Mouse (Mus musculus): ENCODE data around the gene Acot8. TPM values are rescaled to one million over a fixed set of nuclear protein-coding genes. Genes with fewer than 3 reads are reported as not detected.

The Acot8 gene
- polyA plus RNA-seq, 1 experiment = 45.6 TPM

- Histone ChIP-seq H3K36me3 (ENCODE audit: control insufficient read depth, insufficient read depth, low read length) (no peaks in the 10 kb centered on the region; the same call in 1 of the 2 replicates), H3K4me3 (ENCODE audit: control insufficient read depth, low read depth, low read length) (peak overlapping the region; percentile 98), H3K27me3 (ENCODE audit: control insufficient read depth, insufficient read depth, low read length) (no peaks in the 10 kb centered on the region), H3K27ac (ENCODE audit: control insufficient read depth, insufficient read depth, low read depth, low read length) (peak overlapping the region; percentile 92), H3K4me1 (ENCODE audit: control insufficient read depth, insufficient read depth, low read length) (no peaks in the 10 kb centered on the region; the same call in 1 of the 2 replicates)
- TF ChIP-seq POLR2A (IDR thresholded peaks at IDR 0.05; ENCODE audit: control insufficient read depth, low read depth, low read length) = no peak
Measured at GRCm38 (mm10) chr2:164823181-164823585, 18.5 kb upstream of the Acot8 start.

GRCm38 (mm10) chr2:164822636-164823165, 18.0 kb upstream of the Acot8 start, which contains the start of gene Zswim1:
Gene Zswim1, plus strand, starts transcription at chr2:164822686.
- Histone ChIP-seq H3K4me1 (ENCODE audit: control insufficient read depth, insufficient read depth, low read length) (no peaks in the 10 kb centered on the region; the same call in 1 of the 2 replicates), H3K36me3 (ENCODE audit: control insufficient read depth, insufficient read depth, low read length) (no peaks in the 10 kb centered on the region; the same call in 1 of the 2 replicates), H3K27ac (ENCODE audit: control insufficient read depth, insufficient read depth, low read depth, low read length) (peak within 1 kb of the TSS; percentile 92), H3K27me3 (ENCODE audit: control insufficient read depth, insufficient read depth, low read length) (no peaks in the 10 kb centered on the region), H3K4me3 (ENCODE audit: control insufficient read depth, low read depth, low read length) (peak within 1 kb of the TSS; percentile 98)
- peak; percentile 94 for TF ChIP-seq POLR2A (IDR thresholded peaks at IDR 0.05; ENCODE audit: control insufficient read depth, low read depth, low read length)
- TF ChIP-seq CTCF (IDR thresholded peaks at IDR 0.05; ENCODE audit: control insufficient read depth, insufficient read depth, insufficient replicate concordance, low read depth, low read length) = no peak

- Histone ChIP-seq H3K4me1 (ENCODE audit: control insufficient read depth, insufficient read depth, low read length) (no peaks in the 10 kb centered on the region; the same call in 1 of the 2 replicates), H3K4me3 (ENCODE audit: control insufficient read depth, low read depth, low read length) (peak overlapping the region; percentile 98), H3K36me3 (ENCODE audit: control insufficient read depth, insufficient read depth, low read length) (no peaks in the 10 kb centered on the region; the same call in 1 of the 2 replicates), H3K27me3 (ENCODE audit: control insufficient read depth, insufficient read depth, low read length) (no peaks in the 10 kb centered on the region), H3K27ac (ENCODE audit: control insufficient read depth, insufficient read depth, low read depth, low read length) (peak overlapping the region; percentile 46)
- no peak for TF ChIP-seq CTCF (IDR thresholded peaks at IDR 0.05; ENCODE audit: control insufficient read depth, insufficient read depth, insufficient replicate concordance, low read depth, low read length)
- peak; percentile 21; the same call in 1 of the 2 replicates for TF ChIP-seq POLR2A (IDR thresholded peaks at IDR 0.05; ENCODE audit: control insufficient read depth, low read depth, low read length)
Measured at GRCm38 (mm10) chr2:164821060-164821459, 16.4 kb upstream of the Acot8 start.

GRCm38 (mm10) chr2:164817703-164818102, 13.0 kb upstream of the Acot8 start:
- Histone ChIP-seq H3K27ac (ENCODE audit: control insufficient read depth, insufficient read depth, low read depth, low read length) (no peak overlapping the region), H3K27me3 (ENCODE audit: control insufficient read depth, insufficient read depth, low read length) (no peaks in the 10 kb centered on the region)

GRCm38 (mm10) chr2:164817206-164817605, 12.5 kb upstream of the Acot8 start:
- H3K4me1 ChIP-seq (ENCODE audit: control insufficient read depth, insufficient read depth, low read length) = no peaks in the 10 kb centered on the region
- no peaks in the 10 kb centered on the region for H3K27me3 ChIP-seq (ENCODE audit: control insufficient read depth, insufficient read depth, low read length)
- no peak overlapping the region for H3K4me3 ChIP-seq (ENCODE audit: control insufficient read depth, low read depth, low read length)
- H3K27ac ChIP-seq (ENCODE audit: control insufficient read depth, insufficient read depth, low read depth, low read length) = no peak overlapping the region
- H3K36me3 ChIP-seq (ENCODE audit: control insufficient read depth, insufficient read depth, low read length) = peaks cover 1% of the 10 kb centered on the region; the same call in 1 of the 2 replicates
- TF ChIP-seq POLR2A (IDR thresholded peaks at IDR 0.05; ENCODE audit: control insufficient read depth, low read depth, low read length) = no peak
- TF ChIP-seq CTCF (IDR thresholded peaks at IDR 0.05; ENCODE audit: control insufficient read depth, insufficient read depth, insufficient replicate concordance, low read depth, low read length) = no peak

More at GRCm38 (mm10) chr2:164817703-164818102, 13.0 kb upstream of the Acot8 start:
- Histone ChIP-seq H3K4me1 (ENCODE audit: control insufficient read depth, insufficient read depth, low read length) (no peaks in the 10 kb centered on the region; the same call in 1 of the 2 replicates), H3K36me3 (ENCODE audit: control insufficient read depth, insufficient read depth, low read length) (peaks cover 1% of the 10 kb centered on the region; the same call in 1 of the 2 replicates), H3K4me3 (ENCODE audit: control insufficient read depth, low read depth, low read length) (no peak overlapping the region)
- TF ChIP-seq CTCF (IDR thresholded peaks at IDR 0.05; ENCODE audit: control insufficient read depth, insufficient read depth, insufficient replicate concordance, low read depth, low read length) (no peak), POLR2A (IDR thresholded peaks at IDR 0.05; ENCODE audit: control insufficient read depth, low read depth, low read length) (no peak)

- Histone ChIP-seq H3K36me3 (ENCODE audit: control insufficient read depth, insufficient read depth, low read length) (peaks cover 1% of the 10 kb centered on the region; the same call in 1 of the 2 replicates), H3K4me1 (ENCODE audit: control insufficient read depth, insufficient read depth, low read length) (no peaks in the 10 kb centered on the region), H3K4me3 (ENCODE audit: control insufficient read depth, low read depth, low read length) (no peak overlapping the region), H3K27ac (ENCODE audit: control insufficient read depth, insufficient read depth, low read depth, low read length) (no peak overlapping the region), H3K27me3 (ENCODE audit: control insufficient read depth, insufficient read depth, low read length) (no peaks in the 10 kb centered on the region)
- TF ChIP-seq POLR2A (IDR thresholded peaks at IDR 0.05; ENCODE audit: control insufficient read depth, low read depth, low read length) = no peak
- no peak for TF ChIP-seq CTCF (IDR thresholded peaks at IDR 0.05; ENCODE audit: control insufficient read depth, insufficient read depth, insufficient replicate concordance, low read depth, low read length)
Measured at GRCm38 (mm10) chr2:164815821-164816220, 11.1 kb upstream of the Acot8 start.

GRCm38 (mm10) chr2:164815348-164815747, 10.7 kb upstream of the Acot8 start:
- Histone ChIP-seq H3K4me1 (ENCODE audit: control insufficient read depth, insufficient read depth, low read length) (no peaks in the 10 kb centered on the region), H3K27ac (ENCODE audit: control insufficient read depth, insufficient read depth, low read depth, low read length) (no peak overlapping the region), H3K36me3 (ENCODE audit: control insufficient read depth, insufficient read depth, low read length) (peaks cover 1% of the 10 kb centered on the region; the same call in 1 of the 2 replicates), H3K4me3 (ENCODE audit: control insufficient read depth, low read depth, low read length) (no peak overlapping the region), H3K27me3 (ENCODE audit: control insufficient read depth, insufficient read depth, low read length) (no peaks in the 10 kb centered on the region)
- no peak for TF ChIP-seq CTCF (IDR thresholded peaks at IDR 0.05; ENCODE audit: control insufficient read depth, insufficient read depth, insufficient replicate concordance, low read depth, low read length)
- TF ChIP-seq POLR2A (IDR thresholded peaks at IDR 0.05; ENCODE audit: control insufficient read depth, low read depth, low read length) = no peak
